Mouse (Mus musculus): Measurements from ENCODE around the gene Trio. TPM values are rescaled to one million over a fixed set of nuclear protein-coding genes. Genes with fewer than 3 reads are reported as not detected.

The Trio gene
- polyA plus RNA-seq, 1 experiment from 2014 or later, result 2.8 TPM

- Histone ChIP-seq H3K4me3 (replicated peaks) (no peak overlapping the region), H3K4me2 (no peak overlapping the region), H3K9me3 (replicated peaks) (no peaks in the 10 kb centered on the region), H3K27me3 (no peaks in the 10 kb centered on the region), H3K36me3 (replicated peaks) (no peaks in the 10 kb centered on the region), H3K4me1 (replicated peaks) (no peaks in the 10 kb centered on the region), H3K27ac (replicated peaks) (no peak overlapping the region), H3K9ac (no peak overlapping the region)
- 61% methylated on average over 3 of the region's 3 CpGs for WGBS (ENCODE audit: insufficient replicate concordance)
- ATAC-seq (ENCODE audit: insufficient read depth), result no peak
Measured at GRCm38 (mm10) chr15:28062016-28062415, 36.4 kb upstream of the Trio start.

GRCm38 (mm10) chr15:28060977-28061376 lies 35.3 kb upstream of the Trio start:
- H3K36me3 ChIP-seq (replicated peaks), result no peaks in the 10 kb centered on the region
- H3K9ac ChIP-seq, result no peak overlapping the region
- no peaks in the 10 kb centered on the region for H3K27me3 ChIP-seq
- 69% methylated on average over 5 of the region's 5 CpGs for WGBS (ENCODE audit: insufficient replicate concordance)
- no peak overlapping the region for H3K4me3 ChIP-seq (replicated peaks)
- H3K9me3 ChIP-seq (replicated peaks), result no peaks in the 10 kb centered on the region
- no peak overlapping the region for H3K4me2 ChIP-seq
- no peak for ATAC-seq (ENCODE audit: insufficient read depth)
- no peaks in the 10 kb centered on the region for H3K4me1 ChIP-seq (replicated peaks)
- H3K27ac ChIP-seq (replicated peaks), result no peak overlapping the region

GRCm38 (mm10) chr15:28060423-28060822 lies 34.8 kb upstream of the Trio start:
- Histone ChIP-seq H3K9ac (no peak overlapping the region), H3K4me3 (replicated peaks) (no peak overlapping the region), H3K9me3 (replicated peaks) (no peaks in the 10 kb centered on the region), H3K27ac (replicated peaks) (no peak overlapping the region), H3K36me3 (replicated peaks) (no peaks in the 10 kb centered on the region), H3K27me3 (no peaks in the 10 kb centered on the region), H3K4me2 (no peak overlapping the region), H3K4me1 (replicated peaks) (no peaks in the 10 kb centered on the region)
- no peak for ATAC-seq (ENCODE audit: insufficient read depth)
- WGBS (ENCODE audit: insufficient replicate concordance), result 62% methylated on average over 6 of the region's 6 CpGs

GRCm38 (mm10) chr15:28057545-28057944 lies 31.9 kb upstream of the Trio start:
- Histone ChIP-seq H3K4me1 (replicated peaks) (no peaks in the 10 kb centered on the region), H3K4me2 (no peak overlapping the region), H3K9ac (no peak overlapping the region), H3K36me3 (replicated peaks) (no peaks in the 10 kb centered on the region), H3K9me3 (replicated peaks) (no peaks in the 10 kb centered on the region), H3K4me3 (replicated peaks) (no peak overlapping the region), H3K27ac (replicated peaks) (no peak overlapping the region), H3K27me3 (no peaks in the 10 kb centered on the region)
- no peak for ATAC-seq (ENCODE audit: insufficient read depth)
- WGBS (ENCODE audit: insufficient replicate concordance), result 56% methylated on average over 5 of the region's 5 CpGs

- Histone ChIP-seq H3K4me1 (replicated peaks) (no peaks in the 10 kb centered on the region), H3K4me2 (no peak overlapping the region), H3K27me3 (no peaks in the 10 kb centered on the region), H3K9me3 (replicated peaks) (no peaks in the 10 kb centered on the region), H3K27ac (replicated peaks) (no peak overlapping the region), H3K36me3 (replicated peaks) (no peaks in the 10 kb centered on the region), H3K9ac (no peak overlapping the region), H3K4me3 (replicated peaks) (no peak overlapping the region)
- no peak for ATAC-seq (ENCODE audit: insufficient read depth)
- WGBS (ENCODE audit: insufficient replicate concordance), result 58% methylated on average over 1 of the region's 1 CpGs
Measured at GRCm38 (mm10) chr15:28054731-28055130, 29.1 kb upstream of the Trio start.

GRCm38 (mm10) chr15:28054111-28054510 lies 28.5 kb upstream of the Trio start:
- Histone ChIP-seq H3K4me1 (replicated peaks) (no peaks in the 10 kb centered on the region), H3K9ac (no peak overlapping the region), H3K27ac (replicated peaks) (no peak overlapping the region), H3K9me3 (replicated peaks) (no peaks in the 10 kb centered on the region), H3K36me3 (replicated peaks) (no peaks in the 10 kb centered on the region), H3K4me2 (no peak overlapping the region), H3K27me3 (no peaks in the 10 kb centered on the region), H3K4me3 (replicated peaks) (no peak overlapping the region)
- ATAC-seq (ENCODE audit: insufficient read depth), result no peak
- WGBS (ENCODE audit: insufficient replicate concordance), result 35% methylated on average over 1 of the region's 1 CpGs

- Histone ChIP-seq H3K27ac (replicated peaks) (no peak overlapping the region), H3K4me2 (no peak overlapping the region), H3K36me3 (replicated peaks) (no peaks in the 10 kb centered on the region), H3K27me3 (no peaks in the 10 kb centered on the region), H3K9ac (no peak overlapping the region), H3K4me1 (replicated peaks) (no peaks in the 10 kb centered on the region), H3K9me3 (replicated peaks) (no peaks in the 10 kb centered on the region), H3K4me3 (replicated peaks) (no peak overlapping the region)
- WGBS (ENCODE audit: insufficient replicate concordance), result 43% methylated on average over 6 of the region's 6 CpGs
- no peak for ATAC-seq (ENCODE audit: insufficient read depth)
Measured at GRCm38 (mm10) chr15:28053226-28053625, 27.6 kb upstream of the Trio start.

- Histone ChIP-seq H3K4me1 (replicated peaks) (no peaks in the 10 kb centered on the region), H3K36me3 (replicated peaks) (no peaks in the 10 kb centered on the region), H3K4me2 (no peak overlapping the region), H3K27ac (replicated peaks) (no peak overlapping the region), H3K9ac (no peak overlapping the region), H3K27me3 (no peaks in the 10 kb centered on the region), H3K9me3 (replicated peaks) (no peaks in the 10 kb centered on the region), H3K4me3 (replicated peaks) (no peak overlapping the region)
- no peak for ATAC-seq (ENCODE audit: insufficient read depth)
- WGBS (ENCODE audit: insufficient replicate concordance), result 61% methylated on average over 4 of the region's 4 CpGs
Measured at GRCm38 (mm10) chr15:28051811-28052210, 26.2 kb upstream of the Trio start.

GRCm38 (mm10) chr15:28051104-28051625 lies 25.5 kb upstream of the Trio start:
- no peak overlapping the region for H3K4me2 ChIP-seq

GRCm38 (mm10) chr15:28047711-28048110 lies 22.1 kb upstream of the Trio start:
- no peak for ATAC-seq (ENCODE audit: insufficient read depth)
- H3K27ac ChIP-seq (replicated peaks), result no peak overlapping the region
- H3K4me1 ChIP-seq (replicated peaks), result no peaks in the 10 kb centered on the region
- H3K9ac ChIP-seq, result no peak overlapping the region
- H3K4me2 ChIP-seq, result no peak overlapping the region
- no peaks in the 10 kb centered on the region for H3K27me3 ChIP-seq
- WGBS (ENCODE audit: insufficient replicate concordance), result 44% methylated on average over 3 of the region's 3 CpGs
- H3K9me3 ChIP-seq (replicated peaks), result no peaks in the 10 kb centered on the region
- H3K4me3 ChIP-seq (replicated peaks), result no peak overlapping the region
- H3K36me3 ChIP-seq (replicated peaks), result no peaks in the 10 kb centered on the region

More at GRCm38 (mm10) chr15:28051104-28051625, 25.5 kb upstream of the Trio start:
- no peaks in the 10 kb centered on the region for H3K9me3 ChIP-seq (replicated peaks)
- H3K4me1 ChIP-seq (replicated peaks), result no peaks in the 10 kb centered on the region
- ATAC-seq (ENCODE audit: insufficient read depth), result no peak
- no peaks in the 10 kb centered on the region for H3K27me3 ChIP-seq
- WGBS (ENCODE audit: insufficient replicate concordance), result 40% methylated on average over 18 of the region's 18 CpGs
- no peak overlapping the region for H3K4me3 ChIP-seq (replicated peaks)
- H3K27ac ChIP-seq (replicated peaks), result no peak overlapping the region
- no peaks in the 10 kb centered on the region for H3K36me3 ChIP-seq (replicated peaks)
- H3K9ac ChIP-seq, result no peak overlapping the region

GRCm38 (mm10) chr15:28041158-28041865 lies 15.7 kb upstream of the Trio start:
- no peak overlapping the region for H3K4me3 ChIP-seq (replicated peaks)
- H3K27ac ChIP-seq (replicated peaks), result no peak overlapping the region
- H3K36me3 ChIP-seq (replicated peaks), result no peaks in the 10 kb centered on the region
- no peak for ATAC-seq (ENCODE audit: insufficient read depth)
- no peaks in the 10 kb centered on the region for H3K9me3 ChIP-seq (replicated peaks)
- WGBS (ENCODE audit: insufficient replicate concordance), result 26% methylated on average over 9 of the region's 9 CpGs
- no peaks in the 10 kb centered on the region for H3K4me1 ChIP-seq (replicated peaks)
- 0 out of 2 replicates have a peak, but pooled peaks cover 5% of the 10 kb centered on the region for H3K27me3 ChIP-seq
- no peak overlapping the region for H3K4me2 ChIP-seq
- no peak overlapping the region for H3K9ac ChIP-seq

GRCm38 (mm10) chr15:28037651-28038050 lies 12.0 kb upstream of the Trio start:
- H3K4me3 ChIP-seq (replicated peaks), result no peak overlapping the region
- H3K9ac ChIP-seq, result no peak overlapping the region
- H3K27me3 ChIP-seq, result 0 out of 2 replicates have a peak, but pooled peaks cover 5% of the 10 kb centered on the region
- H3K4me2 ChIP-seq, result no peak overlapping the region
- no peak overlapping the region for H3K27ac ChIP-seq (replicated peaks)
- no peak for ATAC-seq (ENCODE audit: insufficient read depth)
- H3K36me3 ChIP-seq (replicated peaks), result no peaks in the 10 kb centered on the region
- H3K9me3 ChIP-seq (replicated peaks), result no peaks in the 10 kb centered on the region
- no peaks in the 10 kb centered on the region for H3K4me1 ChIP-seq (replicated peaks)
- WGBS (ENCODE audit: insufficient replicate concordance), result 62% methylated on average over 6 of the region's 6 CpGs

All from liver, embryonic 15.5 days (tissue).